Mouse (Mus musculus) layer of hippocampus, adult 8-10 months (tissue): ENCODE measurements around the gene Olfr1034. TPM values are rescaled to one million over a fixed set of nuclear protein-coding genes. Genes with fewer than 3 reads are reported as not detected.
"Not testable (repeated sequence)": the region's sequence is repeated elsewhere in the genome, so short reads cannot be mapped to it uniquely, and the experiment has no call there.

Experiments used
- DNase-seq, 2 experiments: peaks; one replicate each; pipeline ENCODE4 v3.0.0; 2022; ENCODE audit warnings: low spot score in 2 of 2
- total RNA-seq, 4 experiments: library from RNA; stranded (reverse); gene quantifications; 2 replicates each; pipeline ENCODE4 v1.2.4; 2022

Olfr1034 gene
- not detected for total RNA-seq

DNA sequence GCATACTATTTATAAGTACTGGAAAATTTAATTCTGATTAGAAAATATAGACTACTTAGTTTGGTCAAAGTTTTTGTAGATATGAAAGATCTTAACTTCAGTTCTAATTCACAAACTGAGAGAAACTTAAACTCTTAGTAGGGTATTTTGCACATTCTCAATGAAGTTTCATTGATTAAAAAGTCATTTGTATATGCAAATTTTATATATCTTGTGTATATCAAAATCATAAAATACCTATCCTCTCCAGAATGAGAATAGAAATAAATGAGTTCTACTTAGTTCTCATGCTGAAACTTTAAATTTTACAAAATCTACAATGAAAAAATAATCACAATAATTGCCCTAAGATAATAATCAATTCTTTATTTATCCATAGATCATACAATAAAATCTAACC, at the start of gene Olfr1034:
Olfr1034 (plus strand) TSS at position 301 of the 400 bp plus-strand sequence.
- DNase-seq, result no peak

DNA sequence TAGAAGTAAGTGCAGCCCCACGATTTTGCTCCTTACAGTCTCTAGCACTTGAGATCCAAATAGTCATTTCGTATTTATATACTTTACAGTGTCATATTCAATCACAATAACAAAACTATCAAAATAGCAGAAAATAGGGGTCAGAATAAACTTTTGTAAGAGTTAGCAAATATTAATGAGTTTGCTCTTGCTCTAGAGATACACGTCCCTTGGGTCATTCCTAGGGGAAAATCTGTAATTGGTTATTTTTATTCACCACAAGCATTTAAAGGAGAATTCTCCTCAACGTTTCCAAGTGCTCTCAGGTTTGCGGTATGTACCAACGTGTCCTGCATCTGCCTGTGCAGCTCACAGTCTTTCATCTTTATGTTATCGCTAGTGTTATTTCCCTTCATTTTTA, 40.4 kb upstream of the Olfr1034 start, which contains the start of gene Olfr1032:
Olfr1032 (plus strand) TSS at position 301 of the 400 bp plus-strand sequence.
- no peak for DNase-seq

DNA sequence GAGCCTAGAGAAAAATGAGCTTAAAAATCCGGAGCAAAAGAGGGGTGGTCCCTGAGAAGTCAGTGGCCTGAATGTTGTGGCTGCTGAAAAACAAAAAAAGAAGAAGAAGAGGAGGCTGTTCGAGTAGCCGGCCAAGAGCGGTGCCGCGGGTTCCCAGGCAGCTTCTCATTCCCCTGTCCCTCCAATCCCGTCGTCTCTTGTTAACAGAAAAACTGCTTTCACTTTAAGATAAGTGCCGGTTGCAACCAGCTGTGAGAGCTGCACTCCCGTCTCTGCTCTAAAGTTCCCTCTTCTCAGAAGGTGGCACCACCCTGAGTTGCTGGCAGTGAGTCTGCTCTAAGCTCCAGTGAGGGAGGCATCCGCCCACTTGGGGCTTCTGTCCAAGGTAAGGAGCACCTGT, 25.3 kb upstream of the Olfr1034 start, which contains the start of gene Olfr1033:
Olfr1033 (plus strand) TSS at position 228 of the 400 bp plus-strand sequence.
- DNase-seq, result not testable (repeated sequence)

DNA sequence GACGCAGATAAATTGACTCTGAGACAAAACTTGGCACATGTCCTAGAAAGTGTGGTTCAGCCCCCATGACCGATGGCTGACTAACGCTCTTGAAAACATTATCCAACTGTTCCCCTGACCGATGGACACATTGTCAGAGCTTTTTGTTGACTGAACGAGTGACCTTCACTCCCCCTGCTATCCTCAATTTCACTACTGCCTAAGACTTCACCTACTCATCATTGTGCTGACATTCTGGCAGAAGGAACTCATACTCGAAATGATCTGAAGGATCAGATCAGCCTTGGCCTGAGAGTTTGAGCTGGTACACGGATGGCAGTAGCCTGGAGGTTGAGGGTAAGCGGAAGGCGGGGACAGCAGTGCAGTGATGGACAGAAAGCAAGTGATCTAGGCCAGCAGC, 24.1 kb upstream of the Olfr1034 start:
- not testable (repeated sequence) for DNase-seq

DNA sequence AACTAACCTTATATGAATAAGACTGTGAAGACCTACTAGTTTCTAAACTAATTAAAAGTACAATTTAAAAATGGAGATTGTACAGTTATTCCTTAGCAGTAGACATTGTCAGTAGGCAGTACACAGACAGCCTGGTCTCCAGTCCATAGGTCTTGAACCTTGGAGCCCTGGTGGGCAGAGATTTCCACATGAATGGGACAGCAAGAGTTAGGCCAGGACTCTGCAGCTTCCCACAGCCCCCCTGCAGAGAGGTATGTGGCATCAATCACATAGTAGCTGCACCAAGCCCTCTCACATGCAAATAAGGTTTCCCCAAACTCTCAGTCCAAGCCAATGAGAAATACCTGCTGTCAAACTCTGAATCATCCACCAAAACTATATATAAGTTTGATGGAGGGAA, 5.1 kb downstream of the Olfr1034 start:
- DNase-seq, result not testable (repeated sequence)

DNA sequence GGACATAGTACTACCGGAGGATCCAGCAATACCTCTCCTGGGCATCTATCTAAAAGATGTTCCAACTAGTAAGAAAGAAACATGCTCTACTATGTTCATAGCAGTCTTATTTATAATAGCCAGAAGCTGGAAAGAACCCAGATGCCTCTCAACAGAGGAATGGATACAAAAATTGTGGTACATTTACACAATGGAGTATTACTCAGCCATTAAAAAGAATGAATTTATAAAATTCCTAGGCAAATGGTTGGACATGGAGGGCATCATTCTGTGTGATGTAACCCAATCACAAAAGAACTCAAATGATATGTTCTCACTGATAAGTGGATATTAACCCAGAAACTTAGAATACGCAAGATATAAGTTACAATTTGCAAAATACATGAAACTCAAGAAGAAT, 18.1 kb downstream of the Olfr1034 start:
- not testable (repeated sequence) for DNase-seq

DNA sequence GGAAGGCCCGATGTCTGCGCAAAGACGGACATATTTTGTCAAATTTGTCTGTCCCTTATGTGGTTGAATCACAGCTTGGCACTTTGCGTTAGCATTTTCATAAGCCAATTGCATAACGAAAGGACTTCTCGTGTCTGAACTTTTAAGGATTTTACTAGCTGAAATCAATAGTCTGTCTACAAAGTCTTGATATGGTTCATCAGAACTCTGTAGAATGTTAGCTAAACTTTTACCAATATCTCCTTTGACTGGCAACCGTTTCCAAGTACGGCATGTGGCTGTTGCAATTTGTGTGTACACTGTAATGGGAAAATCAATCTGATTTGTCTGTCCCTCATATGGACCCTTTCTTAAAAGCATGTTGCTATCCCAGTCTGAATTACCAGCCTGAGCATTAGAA, 24.5 kb downstream of the Olfr1034 start:
- no peak for DNase-seq

DNA sequence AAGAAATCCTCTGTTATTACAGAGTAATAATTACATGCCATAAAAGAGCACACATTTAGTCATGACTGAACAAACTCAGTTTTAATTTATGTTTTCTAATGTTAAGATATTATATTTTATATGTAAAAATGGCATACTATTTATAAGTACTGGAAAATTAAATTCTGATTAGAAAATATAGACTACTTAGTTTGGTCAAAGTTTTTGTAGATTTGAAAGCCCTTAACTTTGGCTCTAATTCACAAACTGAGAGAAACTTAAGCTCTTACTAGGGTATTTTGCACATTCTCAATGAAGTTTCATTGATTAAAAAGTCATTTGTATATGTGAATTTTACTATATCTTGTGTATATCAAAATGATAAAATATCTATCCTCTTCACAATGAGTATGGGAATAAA, 28.0 kb downstream of the Olfr1034 start, which contains the start of gene Olfr1036:
Olfr1036 (plus strand) TSS at position 301 of the 400 bp plus-strand sequence.
- DNase-seq, result not testable (repeated sequence)

DNA sequence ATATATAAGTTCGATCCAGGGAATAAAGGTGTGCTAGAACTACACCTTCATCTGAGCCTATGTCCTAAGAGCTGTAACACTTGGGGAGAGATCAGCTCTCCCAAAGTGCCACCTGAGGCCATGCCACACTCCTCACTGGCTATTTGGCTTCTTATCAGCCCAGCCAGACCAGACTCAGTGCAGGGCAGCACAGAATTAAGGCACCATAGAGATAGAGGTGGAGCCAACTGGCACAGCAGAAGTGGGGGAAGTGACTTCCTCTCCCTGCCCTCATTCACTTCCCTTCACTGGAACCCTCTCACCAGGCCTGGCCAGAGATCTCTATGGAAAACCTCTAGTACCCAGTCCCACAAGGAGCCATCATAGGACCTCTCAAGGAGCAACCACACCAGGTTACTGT, 34.8 kb downstream of the Olfr1034 start:
- not testable (repeated sequence) for DNase-seq

DNA sequence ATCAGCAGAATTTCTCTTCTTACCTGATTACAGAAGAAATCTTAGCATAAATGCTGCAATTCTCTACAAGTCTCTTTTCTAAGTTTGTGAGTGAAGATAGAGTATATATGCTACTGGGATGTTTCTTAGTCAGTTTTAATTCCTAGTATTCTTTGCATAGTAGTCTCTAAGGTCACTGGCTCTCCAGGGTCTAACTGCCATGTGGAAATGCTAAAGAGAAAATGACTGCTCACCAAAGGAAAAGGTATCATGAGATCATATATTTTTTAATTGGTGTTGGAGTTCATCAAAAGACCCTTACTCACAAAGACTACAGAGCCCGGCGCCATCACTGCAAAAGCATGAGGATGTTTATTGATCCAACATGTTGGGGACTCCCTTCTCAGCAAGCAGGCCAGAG, 41.6 kb downstream of the Olfr1034 start, which contains the start of gene Olfr1037:
Olfr1037 (minus strand) TSS at position 101 of the 400 bp plus-strand sequence.
- no peak for DNase-seq

Other genes starting within 250 kb of the Olfr1034 start
- not detected for gene Olfr1016, start 243.3 kb upstream of the Olfr1034 start, total RNA-seq
- not detected for gene Olfr1018, start 227.4 kb upstream of the Olfr1034 start, total RNA-seq
- not detected for gene Olfr1019, start 200.4 kb upstream of the Olfr1034 start, total RNA-seq
- gene Olfr1020, start 198.8 kb upstream of the Olfr1034 start, total RNA-seq, result not detected
- not detected for gene Olfr1022, start 177.3 kb upstream of the Olfr1034 start, total RNA-seq
- gene Olfr1023, start 160.2 kb upstream of the Olfr1034 start, total RNA-seq, result not detected
- not detected for gene Olfr1024, start 140.8 kb upstream of the Olfr1034 start, total RNA-seq
- not detected for gene Olfr1025-ps1, start 130.7 kb upstream of the Olfr1034 start, total RNA-seq
- gene Olfr1026, start 124.3 kb upstream of the Olfr1034 start, total RNA-seq, result not detected
- not detected for gene Olfr1028, start 95.4 kb upstream of the Olfr1034 start, total RNA-seq
- gene Olfr1029, start 72.0 kb upstream of the Olfr1034 start, total RNA-seq, result not detected
- gene Olfr1030, start 66.6 kb upstream of the Olfr1034 start, total RNA-seq, result not detected
- gene Olfr1031, start 55.6 kb upstream of the Olfr1034 start, total RNA-seq, result not detected
- gene Olfr1032, start 40.3 kb upstream of the Olfr1034 start, total RNA-seq, result not detected
- gene Olfr1033, start 25.2 kb upstream of the Olfr1034 start, total RNA-seq, result not detected
- not detected for gene Olfr1036, start 28.1 kb downstream of the Olfr1034 start, total RNA-seq
- not detected for gene Olfr1037, start 41.5 kb downstream of the Olfr1034 start, total RNA-seq
- gene Olfr1039, start 90.1 kb downstream of the Olfr1034 start, total RNA-seq, result under 1 TPM in 1 of 4 experiments, not detected in 3; 0.11 TPM
- not detected for gene Olfr1040, start 100.9 kb downstream of the Olfr1034 start, total RNA-seq
- not detected for gene Olfr1042, start 116.0 kb downstream of the Olfr1034 start, total RNA-seq
- not detected for gene Olfr1043, start 121.7 kb downstream of the Olfr1034 start, total RNA-seq
- gene Olfr1044, start 132.0 kb downstream of the Olfr1034 start, total RNA-seq, result not detected
- gene Olfr52, start 139.8 kb downstream of the Olfr1034 start, total RNA-seq, result not detected
- gene Olfr1045, start 157.1 kb downstream of the Olfr1034 start, total RNA-seq, result not detected
- not detected for gene Olfr1046, start 173.5 kb downstream of the Olfr1034 start, total RNA-seq
- gene Olfr1047, start 185.5 kb downstream of the Olfr1034 start, total RNA-seq, result not detected
- not detected for gene Olfr1048, start 194.4 kb downstream of the Olfr1034 start, total RNA-seq
- not detected for gene Olfr1049, start 212.5 kb downstream of the Olfr1034 start, total RNA-seq
- gene Olfr1051, start 233.2 kb downstream of the Olfr1034 start, total RNA-seq, result not detected
- not detected for gene Olfr1052, start 246.6 kb downstream of the Olfr1034 start, total RNA-seq